Comparison of ENCODE assay signal across 14 mouse cellular contexts in genomic region chr10:68247490-68248280, GRCm38 (mm10). TPM values are rescaled to one million over a fixed set of nuclear protein-coding genes. Genes with fewer than 3 reads are reported as not detected.
DNase-seq lines count a peak whose midpoint lies in the region; ATAC-seq and TF ChIP-seq lines count a peak whose summit lies in the region.
"Had no signal": no experiment of that assay in that cellular context is flagged by ENCODE, and none has a peak within 500 bp of the region (broad histone marks: within the 10 kb centered on the region; RNA-seq: fewer than 3 reads in every experiment).

No protein-coding gene starts in this region.

- no peak overlapping the region for H3K4me2 ChIP-seq in kidney, embryonic 14.5 days (replicated peaks; ENCODE audit: low read depth, low read length)
- H3K4me2 ChIP-seq: forebrain, embryonic 13.5 days; neural tube, embryonic 12.5 days had no signal

- H3K27me3 ChIP-seq in kidney, embryonic 14.5 days (ENCODE audit: control insufficient read depth, insufficient read depth, low read length) = no peaks in the 10 kb centered on the region
- H3K27me3 ChIP-seq: forebrain, embryonic 13.5 days; megakaryocyte, embryonic 14.5 days; neural tube, embryonic 12.5 days had no signal

- WGBS in kidney, embryonic 14.5 days = 76% methylated on average over 4 of the region's 4 CpGs

- no peak for ATAC-seq in kidney, embryonic 14.5 days (ENCODE audit: low FRiP score, low TSS enrichment)
- ATAC-seq: forebrain, embryonic 13.5 days had no signal

- H3K27ac ChIP-seq in kidney, embryonic 14.5 days (ENCODE audit: low read depth, low read length) = peak overlapping the region; percentile 74; the same call in 1 of the 2 replicates
- peak overlapping the region; percentile 93 for H3K27ac ChIP-seq in bone marrow macrophage, adult 2 months (ENCODE audit: insufficient read depth, low read depth, low read length)
- H3K27ac ChIP-seq: forebrain, embryonic 13.5 days; neural tube, embryonic 12.5 days had no signal

- peaks cover 10% of the 10 kb centered on the region for H3K36me3 ChIP-seq in kidney, embryonic 14.5 days (ENCODE audit: control insufficient read depth, insufficient read depth, low read length)

- TF ChIP-seq POLR2A in bone marrow macrophage, adult 2 months (IDR thresholded peaks at IDR 0.05; ENCODE audit: borderline replicate concordance, low read depth, low read length) = no peak

- H3K9ac ChIP-seq in kidney, embryonic 14.5 days (ENCODE audit: low read depth, low read length) = no peak overlapping the region
- H3K9ac ChIP-seq: forebrain, embryonic 13.5 days; neural tube, embryonic 12.5 days had no signal

- H3K4me1 ChIP-seq in kidney, embryonic 14.5 days (ENCODE audit: control insufficient read depth, insufficient read depth, low read length) = peaks cover 23% of the 10 kb centered on the region
- peaks cover 40% of the 10 kb centered on the region for H3K4me1 ChIP-seq in bone marrow macrophage, adult 2 months (ENCODE audit: control insufficient read depth, insufficient read depth, low read length)
- H3K4me1 ChIP-seq: neural tube, embryonic 12.5 days had no signal

- no peak for TF ChIP-seq CTCF in bone marrow macrophage, adult 2 months (IDR thresholded peaks at IDR 0.05; ENCODE audit: low read depth, low read length)

- H3K9me3 ChIP-seq in kidney, embryonic 14.5 days (ENCODE audit: control insufficient read depth, low read length) = no peaks in the 10 kb centered on the region
- H3K9me3 ChIP-seq: forebrain, embryonic 13.5 days; megakaryocyte, embryonic 14.5 days; neural tube, embryonic 12.5 days had no signal

- DNase-seq in kidney, postnatal 14 days = no peak
- peak; percentile 54 for DNase-seq in 3T3-L1 (ENCODE audit: low read depth, low spot score)
- DNase-seq in lung, postnatal 25 days (ENCODE audit: low spot score) = peak; percentile 56
- no peak for DNase-seq in frontal cortex, adult 2 months (ENCODE audit: extremely low spot score in 1 of 2, low spot score in 1 of 2)
- DNase-seq in testis, postnatal 10 days (ENCODE audit: low spot score) = no peak
- no peak for DNase-seq in ovary, postnatal 36 days (ENCODE audit: low spot score)
- DNase-seq: cerebellum, adult 8-10 months; kidney, adult 18-20 months; right cerebral cortex, adult 18-20 months had no signal

- H3K4me3 ChIP-seq in kidney, embryonic 14.5 days (ENCODE audit: low read length) = no peak overlapping the region
- no peak overlapping the region for H3K4me3 ChIP-seq in bone marrow macrophage, adult 2 months (ENCODE audit: insufficient read depth, low read length)
- H3K4me3 ChIP-seq: forebrain, embryonic 13.5 days; megakaryocyte, embryonic 14.5 days; neural tube, embryonic 12.5 days had no signal

RNA-seq across cellular contexts. Expression of gene Arid5b, which starts 30.9 kb away (rescaled TPM):
- 36.1 and 42.9 TPM in 2 replicates for polyA plus RNA-seq in kidney, embryonic 14.5 days (2014; fragmentation: Nextera tagmentation; extraction: Ambion mirVana)
- polyA plus RNA-seq in bone marrow macrophage, adult 2 months (2012; ENCODE audit: insufficient read depth, insufficient read length, missing spikeins) = 25.9 and 26.5 TPM in 2 replicates
- polyA plus RNA-seq in frontal cortex, adult 2 months (2012; rRNA removed) = 8.3 and 9.1 TPM in 2 replicates

Comparison
In these comparisons a context has a peak if more than half of its experiments do, and no peak if none do; other contexts are left out.
1. DNase-seq: peak in 3T3-L1 (single experiment) and lung, postnatal 25 days (single experiment); none in kidney, postnatal 14 days (single experiment), frontal cortex, adult 2 months (0 of 2), testis, postnatal 10 days (single experiment) and ovary, postnatal 36 days (single experiment).